Mouse (Mus musculus) CH12.LX (cell line): Measurements from ENCODE around the gene Suox. TPM values are rescaled to one million over a fixed set of nuclear protein-coding genes. Genes with fewer than 3 reads are reported as not detected.
A peak's percentile ranks its signal among the peaks of the same experiment; 100 is the strongest.

ENCODE experiments used
- DNase-seq: peaks from one replicate; pipeline ENCODE4 v3.0.0-alpha.2; 2013; ENCODE audit errors: extremely low read depth
- H3K27ac ChIP-seq: 2 replicates; pipeline ENCODE4 v1.5.1; 2012; ENCODE audit warnings: low read depth, mild to moderate bottlenecking, control low read depth, moderate library complexity; ENCODE audit not compliant: insufficient read depth
- H3K27me3 ChIP-seq: replicated peaks from 2 replicates; pipeline ENCODE3; 2012; ENCODE audit warnings: inconsistent platforms
- H3K36me3 ChIP-seq, 2 experiments: replicated peaks in 1 of 2; 2 replicates each; pipeline versions ENCODE3 to v1.6.1; 2012; ENCODE audit warnings: inconsistent platforms in 1 of 2, low read length in 1 of 2, mild to moderate bottlenecking in 1 of 2, mixed read lengths in 1 of 2, moderate library complexity in 1 of 2; ENCODE audit not compliant: control insufficient read depth in 1 of 2, insufficient read depth in 1 of 2
- H3K4me1 ChIP-seq, 2 experiments: 2 replicates each; pipeline ENCODE4 v1.6.1; 2012; ENCODE audit warnings: inconsistent platforms in 1 of 2, moderate library complexity in 1 of 2; ENCODE audit not compliant: insufficient read depth in 2 of 2, control insufficient read depth in 1 of 2
- H3K4me2 ChIP-seq: 2 replicates; pipeline ENCODE4 v1.6.1; 2012; ENCODE audit warnings: low read depth, mild to moderate bottlenecking, control low read depth; ENCODE audit not compliant: poor library complexity, insufficient read depth, severe bottlenecking
- H3K4me3 ChIP-seq, 3 experiments: fragments of 150-350 bp in 1 of 3; sonication (generic) in 1 of 3; replicated peaks in 1 of 3; 2 replicates each; pipeline versions ENCODE3 to v1.5.1; 2011 to 2012; ENCODE audit warnings: low read depth in 2 of 3, low read length in 2 of 3, mild to moderate bottlenecking in 2 of 3, moderate library complexity in 2 of 3, control low read depth in 1 of 3, improper control_type of control experiment in 1 of 3, inconsistent platforms in 1 of 3, mixed read lengths in 1 of 3; ENCODE audit not compliant: poor library complexity in 1 of 3
- H3K79me2 ChIP-seq: replicated peaks from 2 replicates; pipeline ENCODE4 v1.6.1; 2012; ENCODE audit warnings: mild to moderate bottlenecking, moderate library complexity; ENCODE audit not compliant: control insufficient read depth, poor library complexity, insufficient read depth, severe bottlenecking; ENCODE audit errors: extremely low read depth
- H3K9ac ChIP-seq: 2 replicates; pipeline ENCODE4 v1.6.1; 2012; ENCODE audit warnings: low read depth, mild to moderate bottlenecking, control low read depth, moderate library complexity; ENCODE audit not compliant: insufficient read depth
- H3K9me3 ChIP-seq: replicated peaks from 2 replicates; pipeline ENCODE3; 2012; ENCODE audit warnings: low read length, inconsistent platforms, mixed read lengths
- BHLHE40 ChIP-seq: IDR thresholded peaks from 2 replicates; pipeline ENCODE4 v1.6.1; 2011; ENCODE audit warnings: mild to moderate bottlenecking, low read depth, low read length, improper control_type of control experiment
- ELF1 ChIP-seq: IDR thresholded peaks from 2 replicates; pipeline ENCODE4 v1.6.1; 2014; ENCODE audit warnings: low read depth, mild to moderate bottlenecking, inconsistent platforms, low read length, improper control_type of control experiment
- HCFC1 ChIP-seq: IDR thresholded peaks from 2 replicates; pipeline ENCODE4 v1.6.1; 2012; ENCODE audit warnings: low read depth, mild to moderate bottlenecking, inconsistent platforms, low read length, improper control_type of control experiment
- IRF4 ChIP-seq: IDR thresholded peaks from 2 replicates; pipeline ENCODE4 v1.6.1; 2014; ENCODE audit warnings: low read depth, mild to moderate bottlenecking, inconsistent platforms, low read length, improper control_type of control experiment
- JUND ChIP-seq: conservative IDR thresholded peaks from 2 replicates; pipeline ENCODE4 v1.6.1; 2011; ENCODE audit warnings: low read depth, low read length, improper control_type of control experiment
- KAT2A ChIP-seq: IDR thresholded peaks from 2 replicates; pipeline ENCODE4 v1.6.1; 2012; ENCODE audit warnings: low read length, improper control_type of control experiment, inconsistent platforms; ENCODE audit not compliant: insufficient replicate concordance
- MXI1 ChIP-seq: IDR thresholded peaks from 2 replicates; pipeline ENCODE4 v1.6.1; 2011; ENCODE audit warnings: mild to moderate bottlenecking, low read depth, low read length, improper control_type of control experiment
- MYC ChIP-seq: IDR thresholded peaks from 2 replicates; pipeline ENCODE4 v1.6.1; 2011; ENCODE audit warnings: low read depth, mild to moderate bottlenecking, improper control_type of control experiment, low read length
- NRF1 ChIP-seq: IDR thresholded peaks from 2 replicates; pipeline ENCODE4 v1.6.1; 2014; ENCODE audit warnings: low read depth, mild to moderate bottlenecking, inconsistent platforms, low read length, improper control_type of control experiment, moderate library complexity
- POLR2A ChIP-seq: IDR thresholded peaks from 2 replicates; pipeline ENCODE4 v1.6.1; 2011; ENCODE audit warnings: low read depth, mild to moderate bottlenecking, improper control_type of control experiment, low read length
- RAD21 ChIP-seq: IDR thresholded peaks from 2 replicates; pipeline ENCODE4 v1.6.1; 2011; ENCODE audit warnings: low read depth, mild to moderate bottlenecking, low read length, improper control_type of control experiment, moderate library complexity
- RCOR1 ChIP-seq: conservative IDR thresholded peaks from 2 replicates; pipeline ENCODE4 v1.6.1; 2012; ENCODE audit warnings: low read depth, mild to moderate bottlenecking, inconsistent platforms, low read length, improper control_type of control experiment
- SIN3A ChIP-seq: IDR thresholded peaks from 2 replicates; pipeline ENCODE4 v1.6.1; 2012; ENCODE audit warnings: low read length, improper control_type of control experiment, inconsistent platforms
- SMC3 ChIP-seq: IDR thresholded peaks from 2 replicates; pipeline ENCODE4 v1.6.1; 2011; ENCODE audit warnings: low read depth, low read length, improper control_type of control experiment
- TBP ChIP-seq: conservative IDR thresholded peaks from 2 replicates; pipeline ENCODE4 v1.6.1; 2011; ENCODE audit warnings: low read depth, low read length, improper control_type of control experiment
- TCF12 ChIP-seq: IDR thresholded peaks from 2 replicates; pipeline ENCODE4 v1.6.1; 2014; ENCODE audit warnings: low read depth, mild to moderate bottlenecking, inconsistent platforms, low read length, improper control_type of control experiment
- UBTF ChIP-seq: IDR thresholded peaks from 2 replicates; pipeline ENCODE4 v1.6.1; 2012; ENCODE audit warnings: low read depth, mild to moderate bottlenecking, inconsistent platforms, low read length, improper control_type of control experiment, moderate library complexity
- ZKSCAN1 ChIP-seq: IDR thresholded peaks from 2 replicates; pipeline ENCODE4 v1.6.1; 2012; ENCODE audit warnings: low read depth, inconsistent platforms, low read length, improper control_type of control experiment, borderline replicate concordance
- ZMIZ1 ChIP-seq: IDR thresholded peaks from 2 replicates; pipeline ENCODE4 v1.6.1; 2012; ENCODE audit warnings: low read depth, mild to moderate bottlenecking, inconsistent platforms, low read length, improper control_type of control experiment
- ZNF384 ChIP-seq: IDR thresholded peaks from 2 replicates; pipeline ENCODE4 v1.6.1; 2012; ENCODE audit warnings: low read depth, low read length, improper control_type of control experiment, inconsistent platforms
- dilution Hi-C: fragments of 300-500 bp; cut with MboI; formaldehyde crosslinking; loops from 2 replicates; pipeline ENCODE4 v1.14.3; 2020; ENCODE audit warnings: low sequenced_read_pairs; ENCODE audit not compliant: extremely low pct_unique_long_range_greater_than_20kb, extremely low pct_ligation_motif_present
- in situ Hi-C: fragments of 300-500 bp; cut with MboI; formaldehyde crosslinking; loops from 3 replicates; pipeline ENCODE4 v1.14.3; 2019; ENCODE audit warnings: low sequenced_read_pairs, low pct_ligation_motif_present, low pct_unique_long_range_greater_than_20kb, mixed read lengths
- polyA plus RNA-seq: library from polyadenylated mRNA; unstranded; fragments of >175 nt; gene quantifications from 2 replicates; pipeline ENCODE4 v1.2.1, GENCODE M21; 2012; ENCODE audit warnings: low read depth; ENCODE audit not compliant: insufficient read length
- total RNA-seq, 2 experiments: library from RNA; depleted of rRNA; stranded (reverse); fragments of 300-350 nt in 1 of 2; fragments of >200 nt in 1 of 2; gene quantifications; 2 replicates each; pipeline ENCODE4 v1.2.3; 2012 to 2014

Suox gene
- total and polyA plus RNA-seq, 3 experiments = 9.0 to 11.4 (median 10.5) TPM

DNA sequence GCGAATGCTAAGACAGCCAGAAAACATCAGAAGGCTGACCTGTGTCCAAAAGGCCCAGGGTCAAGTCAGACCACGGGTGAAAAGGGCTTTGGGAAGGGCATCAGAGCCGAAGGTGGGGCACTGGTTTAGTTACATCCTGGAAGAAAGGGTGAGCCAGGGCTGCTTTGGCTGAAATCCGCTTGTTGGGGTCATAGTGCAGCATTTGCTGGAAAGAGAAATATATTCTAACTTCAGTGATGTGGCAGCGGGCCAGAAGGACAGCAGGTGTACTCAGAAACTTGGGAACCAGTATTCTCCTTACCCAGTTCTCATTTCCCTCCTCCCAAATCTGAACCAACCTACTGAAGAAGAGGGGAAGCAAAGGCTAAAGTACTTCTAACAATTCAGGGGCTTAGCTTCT lies 25.1 kb upstream of the Suox start:
- Histone ChIP-seq H3K27ac (no peak overlapping the region), H3K9ac (no peak overlapping the region), H3K27me3 (no peaks in the 10 kb centered on the region), H3K36me3 (peaks cover 41 to 56% of the 10 kb centered on the region in 2 experiments), H3K4me3 (no peak overlapping the region), H3K4me2 (no peak overlapping the region), H3K4me1 (peaks cover 0 to 51% of the 10 kb centered on the region in 2 experiments; a peak in 2 of 4 replicates)
- in situ Hi-C loops (no loop called here), dilution Hi-C loops (no loop called here)
- TF ChIP-seq IRF4 (no peak), HCFC1 (no peak), BHLHE40 (no peak), TCF12 (no peak), SIN3A (no peak), ZNF384 (no peak), NRF1 (no peak), MYC (no peak), ELF1 (no peak), POLR2A (no peak), TBP (no peak), RCOR1 (no peak), ZMIZ1 (no peak), JUND (no peak), RAD21 (no peak), KAT2A (no peak), UBTF (no peak), MXI1 (no peak)
- TF ChIP-seq, all 38 proteins: peak for 0
- peaks cover 21% of the 10 kb centered on the region for H3K79me2 ChIP-seq
- DNase-seq = no peak
- no peaks in the 10 kb centered on the region for H3K9me3 ChIP-seq

DNA sequence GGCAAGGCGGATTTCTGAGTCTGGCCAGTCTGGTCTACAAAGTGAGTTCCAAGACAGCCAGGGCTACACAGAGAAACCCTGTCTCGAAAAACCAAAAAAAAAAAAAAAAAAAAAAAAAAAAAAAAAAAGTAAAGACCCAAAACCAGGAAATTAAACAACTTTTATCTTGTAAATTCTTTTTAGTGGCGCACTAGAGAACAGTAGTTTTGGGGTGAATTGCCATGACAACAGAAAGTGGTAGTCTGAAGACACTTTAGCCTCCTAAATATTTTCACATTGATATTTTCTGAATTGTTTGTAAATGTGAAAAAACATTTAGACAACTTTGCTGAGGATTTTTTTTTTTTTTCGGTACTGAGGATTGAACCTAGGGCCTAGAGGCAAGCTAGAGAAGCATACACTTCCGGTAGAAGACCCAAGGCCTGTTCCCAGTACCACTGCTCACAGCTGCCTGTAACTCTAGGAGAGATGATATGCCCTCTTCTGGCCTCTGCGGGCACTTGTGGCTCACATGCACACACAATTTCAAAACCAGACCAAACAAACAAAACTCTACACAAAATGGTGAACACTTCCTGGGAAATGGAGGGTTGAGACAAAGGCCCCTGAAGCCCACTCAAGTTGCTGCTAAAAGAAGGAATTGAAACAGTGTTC lies 23.3 kb upstream of the Suox start:
- dilution Hi-C loops = no loop called here
- H3K27me3 ChIP-seq = no peaks in the 10 kb centered on the region
- H3K9me3 ChIP-seq = no peaks in the 10 kb centered on the region
- no peak overlapping the region for H3K4me3 ChIP-seq
- H3K4me1 ChIP-seq = peaks cover 0 to 39% of the 10 kb centered on the region in 2 experiments; a peak in 2 of 4 replicates
- no peak for DNase-seq
- peak overlapping the region; percentile 61; the same call in 1 of the 2 replicates for H3K27ac ChIP-seq
- TF ChIP-seq UBTF (no peak), SMC3 (no peak), RAD21 (no peak), ZNF384 (peak; percentile 75), ZKSCAN1 (no peak)
- TF ChIP-seq, all 38 proteins: peak for 1
- no peak overlapping the region for H3K9ac ChIP-seq
- no peak overlapping the region for H3K4me2 ChIP-seq
- peaks cover 8% of the 10 kb centered on the region for H3K79me2 ChIP-seq
- in situ Hi-C loops = no loop called here
- H3K36me3 ChIP-seq = peaks cover 35 to 51% of the 10 kb centered on the region in 2 experiments
